Mouse (Mus musculus) lung, postnatal 0 days (tissue): ENCODE measurements around the gene BC051142. TPM values are rescaled to one million over a fixed set of nuclear protein-coding genes. Genes with fewer than 3 reads are reported as not detected.
A peak's percentile ranks its signal among the peaks of the same experiment; 100 is the strongest.

Experiments
- ATAC-seq: fragments of 200-750 bp; cut with Nextera tagmentation; 2 replicates; pipeline ENCODE4 v1.8.0; 2017; ENCODE audit warnings: moderate library complexity
- DNase-seq: peaks from one replicate; pipeline ENCODE4 v3.0.0-alpha.2; 2016; ENCODE audit warnings: low spot score
- H3K27ac ChIP-seq: fragments of 300-500 bp; sonication (generic); 2 replicates; pipeline ENCODE4 v1.5.1; 2014; ENCODE audit warnings: antibody characterized with exemption, mild to moderate bottlenecking, low read length, mixed read lengths
- H3K27me3 ChIP-seq: fragments of 300-500 bp; sonication (generic); replicated peaks from 2 replicates; pipeline ENCODE4 v1.6.1; 2014; ENCODE audit warnings: low read length, mixed read lengths; ENCODE audit not compliant: insufficient read depth
- H3K36me3 ChIP-seq: fragments of 300-500 bp; sonication (generic); 2 replicates; pipeline ENCODE4 v1.6.1; 2014; ENCODE audit warnings: low read length, mixed read lengths; ENCODE audit not compliant: insufficient read depth
- H3K4me1 ChIP-seq: fragments of 300-500 bp; sonication (generic); 2 replicates; pipeline ENCODE4 v1.6.1; 2014; ENCODE audit warnings: antibody characterized with exemption, low read depth, low read length, mixed read lengths; ENCODE audit not compliant: insufficient read depth
- H3K4me2 ChIP-seq: fragments of 300-500 bp; sonication (generic); replicated peaks from 2 replicates; pipeline ENCODE4 v1.6.1; 2014; ENCODE audit warnings: low read depth, mild to moderate bottlenecking, low read length, moderate library complexity, mixed read lengths
- H3K4me3 ChIP-seq: fragments of 300-500 bp; sonication (generic); 2 replicates; pipeline ENCODE4 v1.5.1; 2014; ENCODE audit warnings: low read depth, low read length
- H3K9ac ChIP-seq: fragments of 300-500 bp; sonication (generic); replicated peaks from 2 replicates; pipeline ENCODE4 v1.6.1; 2014; ENCODE audit warnings: low read depth, mild to moderate bottlenecking
- H3K9me3 ChIP-seq: fragments of 300-500 bp; sonication (generic); 2 replicates; pipeline ENCODE4 v1.6.1; 2016; ENCODE audit warnings: low read length, mixed read lengths
- CTCF ChIP-seq: IDR thresholded peaks from 2 replicates; pipeline ENCODE4 v1.5.1; 2016; ENCODE audit warnings: antibody characterized with exemption, mild to moderate bottlenecking
- EP300 ChIP-seq: IDR thresholded peaks from 2 replicates; pipeline ENCODE4 v1.6.1; 2016; ENCODE audit warnings: antibody characterized with exemption, mild to moderate bottlenecking, control low read depth
- WGBS: fragments of 180-500 bp; shearing (Covaris S2); extraction: QIAGEN DNeasy Blood & Tissue Kit; methylation state at CpG from one replicate; pipeline ENCODE4 v1.1.7; 2014; 5-methylcytosine and 5-hydroxymethylcytosine counted together
- polyA plus RNA-seq: library from polyadenylated mRNA; unstranded; fragments of >200 nt; fragmentation: Nextera tagmentation; extraction: Ambion mirVana; gene quantifications from 2 replicates; pipeline ENCODE4 v1.2.1, GENCODE M21; 2015

BC051142 gene
- polyA plus RNA-seq, 1 experiment from 2014 or later = 0.24 TPM

GRCm38 (mm10) chr17:34379451-34379850 lies 19.2 kb upstream of the BC051142 start:
- DNase-seq (no peak), ATAC-seq (no peak)
- TF ChIP-seq EP300 (no peak), CTCF (no peak)
- Histone ChIP-seq H3K9ac (no peak overlapping the region), H3K4me2 (no peak overlapping the region), H3K4me3 (no peak overlapping the region), H3K27me3 (no peaks in the 10 kb centered on the region), H3K36me3 (no peaks in the 10 kb centered on the region), H3K27ac (no peak overlapping the region), H3K4me1 (no peaks in the 10 kb centered on the region), H3K9me3 (no peaks in the 10 kb centered on the region)
- 73% methylated on average over 7 of the region's 7 CpGs for WGBS

GRCm38 (mm10) chr17:34381876-34382275 lies 16.7 kb upstream of the BC051142 start:
- Histone ChIP-seq H3K9ac (no peak overlapping the region), H3K9me3 (no peaks in the 10 kb centered on the region), H3K4me1 (no peaks in the 10 kb centered on the region), H3K27me3 (no peaks in the 10 kb centered on the region), H3K4me2 (no peak overlapping the region), H3K27ac (no peak overlapping the region), H3K36me3 (no peaks in the 10 kb centered on the region), H3K4me3 (no peak overlapping the region)
- no peak for ATAC-seq
- WGBS = 69% methylated on average over 11 of the region's 11 CpGs
- DNase-seq = no peak
- TF ChIP-seq CTCF = no peak
- TF ChIP-seq EP300 = no peak

DNA sequence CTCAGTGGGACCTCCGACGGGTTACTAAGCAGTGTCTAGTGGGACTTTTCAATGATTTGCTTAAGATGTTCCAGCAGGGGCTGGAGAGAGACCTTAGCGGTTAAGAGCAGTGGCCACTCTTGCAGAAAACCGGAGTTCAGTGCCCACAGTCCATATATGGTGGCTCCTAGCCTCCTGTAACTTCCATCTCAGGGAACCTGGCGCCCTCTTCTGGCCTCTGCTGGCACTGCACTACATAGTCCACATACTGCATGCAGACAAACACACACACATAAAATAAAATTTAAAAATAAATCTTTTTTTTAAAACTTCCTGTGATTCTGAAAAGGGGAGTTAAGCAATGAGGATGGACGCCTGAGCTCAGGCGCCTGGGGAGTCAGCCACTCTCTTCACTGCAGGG lies 15.4 kb upstream of the BC051142 start:
- ATAC-seq (no peak), DNase-seq (no peak)
- H3K9ac ChIP-seq = no peak overlapping the region
- H3K4me2 ChIP-seq = no peak overlapping the region
- H3K27ac ChIP-seq = no peak overlapping the region
- H3K36me3 ChIP-seq = no peaks in the 10 kb centered on the region
- H3K4me1 ChIP-seq = no peaks in the 10 kb centered on the region
- no peak for TF ChIP-seq EP300
- TF ChIP-seq CTCF = peak; percentile 24
- no peak overlapping the region for H3K4me3 ChIP-seq
- 70% methylated on average over 7 of the region's 7 CpGs for WGBS
- H3K9me3 ChIP-seq = no peaks in the 10 kb centered on the region
- no peaks in the 10 kb centered on the region for H3K27me3 ChIP-seq

DNA sequence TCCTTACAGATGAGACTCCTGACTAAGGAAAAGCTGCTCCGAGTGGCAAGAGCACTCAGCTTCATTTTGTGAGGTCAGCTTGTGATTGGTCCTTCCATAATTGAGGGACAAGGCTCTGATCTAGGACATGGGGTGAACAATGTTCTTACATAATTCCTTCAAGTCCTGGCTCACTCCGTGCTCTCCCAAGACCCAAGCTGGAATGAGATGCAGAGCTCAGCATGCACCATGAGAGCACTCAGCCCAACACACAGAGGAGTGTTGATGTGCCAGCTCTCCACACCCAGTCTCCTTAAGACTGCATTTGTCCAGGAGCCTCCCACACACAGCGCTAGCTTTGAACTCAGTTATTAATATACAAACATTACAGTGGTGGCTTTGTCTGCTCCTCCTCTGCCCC lies 13.9 kb upstream of the BC051142 start:
- Histone ChIP-seq H3K27ac (no peak overlapping the region), H3K4me3 (no peak overlapping the region), H3K4me2 (no peak overlapping the region), H3K9me3 (no peaks in the 10 kb centered on the region), H3K4me1 (no peaks in the 10 kb centered on the region), H3K9ac (no peak overlapping the region), H3K27me3 (no peaks in the 10 kb centered on the region), H3K36me3 (no peaks in the 10 kb centered on the region)
- ATAC-seq (no peak), DNase-seq (no peak)
- 45% methylated on average over 3 of the region's 3 CpGs for WGBS
- TF ChIP-seq CTCF = no peak
- TF ChIP-seq EP300 = no peak

GRCm38 (mm10) chr17:34386656-34387055 lies 12.0 kb upstream of the BC051142 start:
- H3K36me3 ChIP-seq = no peaks in the 10 kb centered on the region
- no peak overlapping the region for H3K4me2 ChIP-seq
- H3K27me3 ChIP-seq = no peaks in the 10 kb centered on the region
- H3K4me3 ChIP-seq = no peak overlapping the region
- no peaks in the 10 kb centered on the region for H3K4me1 ChIP-seq
- no peak for ATAC-seq
- 67% methylated on average over 2 of the region's 2 CpGs for WGBS
- no peak for TF ChIP-seq EP300
- H3K9me3 ChIP-seq = no peaks in the 10 kb centered on the region
- DNase-seq = no peak
- no peak overlapping the region for H3K9ac ChIP-seq
- H3K27ac ChIP-seq = no peak overlapping the region

DNA sequence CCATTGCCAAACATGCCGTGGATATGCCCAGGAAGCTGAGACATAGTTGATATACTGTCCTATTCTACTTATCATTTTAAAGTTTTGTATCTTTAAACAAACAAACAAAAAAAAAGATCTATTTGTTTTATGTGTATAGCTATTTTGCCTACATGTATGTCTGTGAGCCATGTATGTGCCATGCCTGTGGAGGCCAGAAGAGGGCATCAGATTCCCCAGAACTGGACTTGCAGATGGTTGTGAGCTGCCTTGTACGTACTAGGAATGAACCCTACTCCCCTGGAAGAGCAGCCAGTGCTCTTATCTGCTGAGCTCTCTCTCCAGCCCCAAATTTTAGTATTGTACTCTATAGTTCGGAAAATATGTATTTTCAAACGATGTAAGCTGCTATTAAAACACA lies 10.1 kb upstream of the BC051142 start:
- Histone ChIP-seq H3K9ac (no peak overlapping the region), H3K27ac (no peak overlapping the region), H3K27me3 (no peaks in the 10 kb centered on the region), H3K9me3 (no peaks in the 10 kb centered on the region), H3K4me2 (no peak overlapping the region), H3K36me3 (no peaks in the 10 kb centered on the region), H3K4me3 (no peak overlapping the region), H3K4me1 (no peaks in the 10 kb centered on the region)
- ATAC-seq (no peak), DNase-seq (peak; percentile 51)
- 38% methylated on average over 4 of the region's 4 CpGs for WGBS
- no peak for TF ChIP-seq EP300
- peak; percentile 74 for TF ChIP-seq CTCF

DNA sequence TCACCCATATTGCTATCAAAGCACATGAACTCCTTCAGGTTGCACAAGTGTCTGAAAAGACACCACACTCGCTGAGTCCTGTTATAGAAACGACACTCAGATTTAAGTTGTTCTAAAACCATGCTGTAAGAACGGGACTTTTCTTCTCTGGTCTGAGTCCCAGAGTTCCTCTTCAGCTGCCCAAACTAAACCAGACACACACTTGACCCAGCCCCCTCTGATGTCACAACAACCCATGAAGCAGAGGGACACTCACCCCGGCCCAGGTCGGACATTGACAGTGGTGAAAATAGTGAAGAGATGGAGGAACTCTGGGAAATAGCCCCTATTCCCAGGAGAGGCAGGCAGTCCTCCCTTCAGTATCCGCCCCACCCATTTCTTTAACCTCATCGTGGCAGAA lies 7.1 kb upstream of the BC051142 start:
- no peaks in the 10 kb centered on the region for H3K4me1 ChIP-seq
- ATAC-seq = no peak
- no peak overlapping the region for H3K4me2 ChIP-seq
- no peaks in the 10 kb centered on the region for H3K27me3 ChIP-seq
- H3K36me3 ChIP-seq = no peaks in the 10 kb centered on the region
- TF ChIP-seq EP300 = no peak
- no peak for TF ChIP-seq CTCF
- no peaks in the 10 kb centered on the region for H3K9me3 ChIP-seq
- no peak overlapping the region for H3K27ac ChIP-seq
- H3K9ac ChIP-seq = no peak overlapping the region
- peak; percentile 8 for DNase-seq
- no peak overlapping the region for H3K4me3 ChIP-seq
- WGBS = 51% methylated on average over 7 of the region's 7 CpGs
